8 mouse cellular contexts compared by ENCODE assay signal in genomic region chr11:75913953-75914352, GRCm38 (mm10). TPM values are rescaled to one million over a fixed set of nuclear protein-coding genes. Genes with fewer than 3 reads are reported as not detected.
DNase-seq lines count a peak whose midpoint lies in the region; ATAC-seq and TF ChIP-seq lines count a peak whose summit lies in the region.

No protein-coding gene starts in this region.

- DNase-seq in heart, adult 11 months = peak; percentile 97
- DNase-seq in CD4-positive, CD25-positive, alpha-beta regulatory T cell, adult 2 months (ENCODE audit: low read depth, low spot score) = peak; percentile 88
- DNase-seq in urinary bladder, postnatal 14 days (ENCODE audit: low spot score) = peak; percentile 74

- no peaks in the 10 kb centered on the region for H3K36me3 ChIP-seq in heart, embryonic 11.5 days (ENCODE audit: control insufficient read depth, insufficient read depth, low read length)

- no peak overlapping the region for H3K27ac ChIP-seq in heart, embryonic 11.5 days (ENCODE audit: low read depth, low read length)
- H3K27ac ChIP-seq in bone marrow, adult 2 months (ENCODE audit: control insufficient read depth, insufficient read depth, low read depth, low read length, poor library complexity) = no peak overlapping the region

- H3K4me2 ChIP-seq in heart, embryonic 11.5 days = no peak overlapping the region

- H3K4me3 ChIP-seq in heart, embryonic 11.5 days (ENCODE audit: low read depth, low read length) = no peak overlapping the region
- no peak overlapping the region for H3K4me3 ChIP-seq in bone marrow, adult 2 months (replicated peaks; ENCODE audit: control insufficient read depth, low read depth, low read length)

- no peak overlapping the region for H3K9ac ChIP-seq in heart, embryonic 11.5 days (ENCODE audit: low read depth, low read length)

- no peak for TF ChIP-seq POLR2A in bone marrow, adult 2 months (IDR thresholded peaks at IDR 0.05; ENCODE audit: borderline replicate concordance, control insufficient read depth, low read depth, low read length)

- H3K4me1 ChIP-seq in heart, embryonic 11.5 days (ENCODE audit: control insufficient read depth, insufficient read depth, low read length) = peaks cover 16% of the 10 kb centered on the region
- 0 out of 2 replicates have a peak, but pooled peaks cover under 1% of the 10 kb centered on the region for H3K4me1 ChIP-seq in bone marrow, adult 2 months (ENCODE audit: control insufficient read depth, insufficient read depth, low read length)

- no peak for ATAC-seq in heart, embryonic 11.5 days (replicated peaks; ENCODE audit: insufficient number of reproducible peaks, low FRiP score, low TSS enrichment)
- ATAC-seq in inflammation-experienced regulatory T-cells, adult 6 months = peak; percentile 71
- peak; percentile 73 for ATAC-seq in megakaryocyte-erythroid progenitor cell, adult 5-6 weeks (replicated peaks; ENCODE audit: low FRiP score, low TSS enrichment, poor library complexity, severe bottlenecking)
- ATAC-seq in frontal cortex, adult (ENCODE audit: low TSS enrichment) = no peak

- H3K27me3 ChIP-seq in heart, embryonic 11.5 days (ENCODE audit: control insufficient read depth, insufficient read depth, low read length) = peaks cover 2% of the 10 kb centered on the region; the same call in 1 of the 2 replicates

- peak; percentile 94 for TF ChIP-seq CTCF in bone marrow, adult 2 months (IDR thresholded peaks at IDR 0.05; ENCODE audit: control insufficient read depth, insufficient read depth, low read length)

- 60% methylated on average over 3 of the region's 3 CpGs for WGBS in heart, embryonic 11.5 days (ENCODE audit: insufficient replicate concordance)
- WGBS in bone marrow, adult 2 months = 37% methylated on average over 3 of the region's 3 CpGs

- H3K9me3 ChIP-seq in heart, embryonic 11.5 days (replicated peaks; ENCODE audit: control insufficient read depth, low read length) = peaks cover 6% of the 10 kb centered on the region; the same call in 1 of the 2 replicates

RNA-seq across cellular contexts. Expression of gene Rph3al, which starts 24.3 kb away (rescaled TPM):
- 4.1 and 5.1 TPM in 2 replicates for polyA plus RNA-seq in heart, embryonic 11.5 days (2014; fragmentation: Nextera tagmentation; extraction: Ambion mirVana)
- polyA plus RNA-seq in bone marrow, adult 2 months (2011; ENCODE audit: insufficient read depth, insufficient read length, low replicate concordance, missing spikeins) = 4.8 and 5.0 TPM in 2 replicates
- polyA plus RNA-seq in inflammation-experienced regulatory T-cells, adult 6 months (2017; shearing (Covaris generic)) = 1 to 10 TPM; 5.6 to 7.4 (median 6.7) TPM
- 7.2 and 8.3 TPM in 2 replicates for total RNA-seq in megakaryocyte-erythroid progenitor cell, adult 5-6 weeks (2014; fragmentation: Nextera tagmentation)
- total RNA-seq in megakaryocyte-erythroid progenitor cell, adult 5-6 weeks (2017) = 1.1 and 2.7 TPM in 2 replicates

Comparison
In these comparisons a context has a peak if more than half of its experiments do, and no peak if none do; other contexts are left out.
1. ATAC-seq: peak in inflammation-experienced regulatory T-cells, adult 6 months (single experiment) and megakaryocyte-erythroid progenitor cell, adult 5-6 weeks (single experiment); none in heart, embryonic 11.5 days (single experiment) and frontal cortex, adult (single experiment).
2. Peak in every context shown above with its lines, with median percentiles within 50 percentile points of each other: DNase-seq.